Mouse (Mus musculus): ENCODE measurements around the gene BC067074. TPM values are rescaled to one million over a fixed set of nuclear protein-coding genes. Genes with fewer than 3 reads are reported as not detected.
A peak's percentile ranks its signal among the peaks of the same experiment; 100 is the strongest.
"Not testable (repeated sequence)": the region's sequence is repeated elsewhere in the genome, so short reads cannot be mapped to it uniquely, and the experiment has no call there.

Gene BC067074
- 1 to 10 TPM; 1.3 to 1.4 TPM for total RNA-seq (2021)

GRCm38 (mm10) chr13:113292975-113293706, at the start of gene BC067074:
TSS of gene BC067074 (plus strand) at chr13:113293159.
- DNase-seq (ENCODE audit: extremely low spot score in 1 of 2, low spot score in 2 of 2), result peak in 1 of 2 experiments; percentile 43
- intact Hi-C loops (cut with DNase I), result no loop called here

- intact Hi-C loops (cut with DNase I), result no loop called here
- no peak for DNase-seq (ENCODE audit: extremely low spot score in 1 of 2, low spot score in 2 of 2)
These were observed 47.9 kb upstream of the BC067074 start for GRCm38 (mm10) chr13:113245025-113245424.

DNA sequence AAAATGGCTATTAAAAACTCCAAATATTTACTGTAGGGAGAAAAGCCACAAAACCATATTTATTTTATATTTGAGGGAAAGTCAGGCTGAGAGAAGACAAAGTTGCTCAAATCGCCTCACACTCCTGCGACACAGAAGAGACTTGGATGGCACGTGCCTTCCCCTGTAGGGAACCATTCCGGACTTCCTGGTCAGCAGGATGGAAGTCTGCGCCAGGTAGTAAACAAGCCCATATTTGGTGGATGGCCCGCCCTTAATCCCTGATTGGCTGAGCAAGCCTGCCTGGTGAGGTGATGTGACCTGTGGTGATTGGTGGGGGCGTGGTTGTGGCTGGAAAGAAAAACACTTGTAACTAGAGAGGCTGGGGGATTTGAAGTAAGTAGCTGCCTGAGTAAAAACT, 40.4 kb upstream of the BC067074 start:
- intact Hi-C loops (cut with DNase I), result not testable (repeated sequence)

DNA sequence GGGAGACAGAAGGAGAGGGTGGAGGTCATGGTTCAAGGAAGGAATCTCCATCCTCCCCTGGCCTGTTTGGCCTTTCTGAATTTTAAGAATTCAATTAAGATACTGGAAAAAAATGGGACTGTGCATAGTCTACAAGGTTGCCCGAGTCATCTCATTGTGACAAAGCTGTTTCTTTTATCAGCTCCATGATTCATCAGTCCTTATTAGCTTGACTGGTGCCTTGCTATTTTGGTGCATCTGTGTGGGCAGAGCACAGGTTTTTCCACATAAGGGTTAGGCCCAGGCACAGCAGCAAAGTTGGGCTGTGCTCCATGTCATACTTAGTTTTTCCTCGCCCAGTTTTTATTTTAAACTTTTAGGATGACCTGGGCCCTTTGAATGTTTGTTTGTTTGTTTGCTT, 36.2 kb upstream of the BC067074 start:
- intact Hi-C loops (cut with DNase I), result no loop called here

More for the DNA sequence above, 40.4 kb upstream of the BC067074 start:
- not testable (repeated sequence) for DNase-seq (ENCODE audit: extremely low spot score in 1 of 2, low spot score in 2 of 2)

GRCm38 (mm10) chr13:113257190-113257589, 35.8 kb upstream of the BC067074 start:
- intact Hi-C loops (cut with DNase I), result no loop called here
- no peak for DNase-seq (ENCODE audit: extremely low spot score in 1 of 2, low spot score in 2 of 2)

More for the DNA sequence above, 36.2 kb upstream of the BC067074 start:
- no peak for DNase-seq (ENCODE audit: extremely low spot score in 1 of 2, low spot score in 2 of 2)

DNA sequence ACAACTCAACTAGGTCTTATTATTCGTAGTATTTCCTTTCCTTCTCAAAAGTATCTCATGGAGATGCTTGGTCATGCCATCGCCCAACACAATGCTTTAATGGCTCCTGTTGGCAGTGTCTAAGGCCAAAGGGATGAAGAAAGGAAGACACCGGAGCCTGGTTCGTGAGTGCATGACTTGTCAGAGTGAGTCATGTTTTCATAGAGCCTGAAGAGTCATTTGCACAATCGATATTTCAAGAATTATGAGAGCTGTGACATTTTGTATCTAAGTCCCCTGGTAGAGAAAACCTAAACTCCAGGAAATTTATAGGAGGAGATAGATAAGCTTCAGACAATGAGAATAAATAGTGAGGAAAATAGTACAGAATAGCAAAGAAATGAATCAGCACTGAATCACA, 33.7 kb upstream of the BC067074 start:
- intact Hi-C loops (cut with DNase I), result no loop called here
- DNase-seq (ENCODE audit: extremely low spot score in 1 of 2, low spot score in 2 of 2), result no peak

- DNase-seq (ENCODE audit: extremely low spot score in 1 of 2, low spot score in 2 of 2), result peak; percentile 56 to 58
- intact Hi-C loops (cut with DNase I), result no loop called here
These were observed 30.1 kb upstream of the BC067074 start for GRCm38 (mm10) chr13:113262822-113263221.

GRCm38 (mm10) chr13:113265257-113265656, 27.7 kb upstream of the BC067074 start:
- DNase-seq (ENCODE audit: extremely low spot score in 1 of 2, low spot score in 2 of 2), result peak in 1 of 2 experiments; percentile 65
- intact Hi-C loops (cut with DNase I), result loop anchor here (5.0 kb wide), 3 partner anchors 218 to 602 kb away; partner anchors contain the start of genes Gpx8 and Snx18

- peak; percentile 70 to 71 for DNase-seq (ENCODE audit: extremely low spot score in 1 of 2, low spot score in 2 of 2)
- intact Hi-C loops (cut with DNase I), result loop anchor here (5.0 kb wide), 3 partner anchors 219 to 601 kb away; partner anchors contain the start of genes Gpx8 and Snx18
These were observed 26.4 kb upstream of the BC067074 start for GRCm38 (mm10) chr13:113266495-113266951.

DNA sequence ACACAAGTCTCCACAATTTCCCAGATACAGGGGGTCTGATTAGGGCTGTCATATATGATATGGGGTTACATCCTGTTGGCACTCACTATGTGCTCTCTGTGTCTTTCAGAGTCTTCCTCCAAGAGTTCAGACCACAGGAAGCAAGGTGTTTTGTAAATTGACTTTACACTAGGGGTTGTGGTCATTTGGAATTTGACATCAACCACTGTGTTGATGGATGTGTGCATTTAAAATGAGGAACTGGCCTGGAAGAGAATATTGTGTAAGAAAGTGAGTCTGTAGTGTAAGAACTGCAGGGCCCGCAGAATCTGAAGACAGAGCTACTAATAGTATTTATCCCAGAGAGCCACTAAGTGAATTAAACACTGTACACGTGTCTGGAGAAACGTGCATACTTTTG, 25.8 kb upstream of the BC067074 start:
- intact Hi-C loops (cut with DNase I), result loop anchor here (5.0 kb wide), 3 partner anchors 220 to 600 kb away; partner anchors contain the start of genes Gpx8 and Snx18

DNA sequence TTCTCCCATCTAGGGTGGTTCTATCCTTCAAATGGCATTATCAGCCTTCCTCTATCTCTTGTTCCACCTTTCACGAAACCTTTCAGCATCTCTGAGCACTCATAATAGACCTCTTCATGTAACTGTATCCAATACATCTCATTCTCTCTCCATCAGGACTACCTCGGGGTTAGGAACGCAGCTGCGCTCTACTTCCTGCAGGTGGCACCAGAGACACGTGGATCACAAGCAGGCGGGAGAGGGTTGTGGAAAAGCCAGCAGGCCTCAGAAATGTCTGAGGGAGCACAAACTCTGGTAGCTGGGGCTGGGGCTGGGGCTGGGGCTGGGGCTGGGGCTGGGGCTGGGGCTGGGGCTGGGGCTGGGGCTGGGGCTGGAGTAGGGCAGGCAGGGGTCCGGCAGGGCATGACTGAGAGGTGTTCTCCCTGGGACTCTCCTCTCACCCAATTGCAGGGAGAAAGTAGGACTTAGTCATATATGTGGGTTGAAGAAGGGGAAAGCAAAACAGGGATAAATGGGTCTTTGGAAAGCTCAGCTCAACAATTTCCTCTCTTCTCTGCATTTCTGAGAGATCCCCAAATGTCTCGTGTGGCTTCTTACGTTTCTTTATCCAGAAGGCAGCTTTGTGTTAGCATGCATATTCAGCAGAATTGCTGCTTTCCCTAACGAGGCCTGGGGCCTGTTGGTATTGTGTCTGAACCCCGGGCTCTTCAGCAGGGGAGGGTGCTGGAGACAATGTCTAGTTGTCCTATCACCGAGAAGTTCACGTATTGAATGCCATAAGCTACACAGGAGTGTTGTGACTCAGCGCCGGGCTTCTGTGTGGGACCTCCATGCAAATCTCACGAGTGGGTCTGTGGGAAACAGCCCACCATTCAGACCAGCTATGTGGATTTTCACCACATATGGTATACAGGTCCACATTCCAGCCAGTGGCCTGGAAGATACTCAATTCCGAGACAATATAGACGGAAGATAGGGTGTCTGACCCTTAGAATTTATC, 22.9 kb upstream of the BC067074 start:
- peak; percentile 82 to 85 for DNase-seq (ENCODE audit: extremely low spot score in 1 of 2, low spot score in 2 of 2)
- intact Hi-C loops (cut with DNase I), result loop anchor here (5.0 kb wide), 3 partner anchors 223 to 597 kb away; partner anchors contain the start of genes Gpx8 and Snx18

More for the DNA sequence above, 25.8 kb upstream of the BC067074 start:
- DNase-seq (ENCODE audit: extremely low spot score in 1 of 2, low spot score in 2 of 2), result no peak

- intact Hi-C loops (cut with DNase I), result no loop called here
- no peak for DNase-seq (ENCODE audit: extremely low spot score in 1 of 2, low spot score in 2 of 2)
These were observed 21.8 kb upstream of the BC067074 start for GRCm38 (mm10) chr13:113271189-113271588.

GRCm38 (mm10) chr13:113287141-113287540, 5.8 kb upstream of the BC067074 start:
- intact Hi-C loops (cut with DNase I), result no loop called here
- no peak for DNase-seq (ENCODE audit: extremely low spot score in 1 of 2, low spot score in 2 of 2)

DNA sequence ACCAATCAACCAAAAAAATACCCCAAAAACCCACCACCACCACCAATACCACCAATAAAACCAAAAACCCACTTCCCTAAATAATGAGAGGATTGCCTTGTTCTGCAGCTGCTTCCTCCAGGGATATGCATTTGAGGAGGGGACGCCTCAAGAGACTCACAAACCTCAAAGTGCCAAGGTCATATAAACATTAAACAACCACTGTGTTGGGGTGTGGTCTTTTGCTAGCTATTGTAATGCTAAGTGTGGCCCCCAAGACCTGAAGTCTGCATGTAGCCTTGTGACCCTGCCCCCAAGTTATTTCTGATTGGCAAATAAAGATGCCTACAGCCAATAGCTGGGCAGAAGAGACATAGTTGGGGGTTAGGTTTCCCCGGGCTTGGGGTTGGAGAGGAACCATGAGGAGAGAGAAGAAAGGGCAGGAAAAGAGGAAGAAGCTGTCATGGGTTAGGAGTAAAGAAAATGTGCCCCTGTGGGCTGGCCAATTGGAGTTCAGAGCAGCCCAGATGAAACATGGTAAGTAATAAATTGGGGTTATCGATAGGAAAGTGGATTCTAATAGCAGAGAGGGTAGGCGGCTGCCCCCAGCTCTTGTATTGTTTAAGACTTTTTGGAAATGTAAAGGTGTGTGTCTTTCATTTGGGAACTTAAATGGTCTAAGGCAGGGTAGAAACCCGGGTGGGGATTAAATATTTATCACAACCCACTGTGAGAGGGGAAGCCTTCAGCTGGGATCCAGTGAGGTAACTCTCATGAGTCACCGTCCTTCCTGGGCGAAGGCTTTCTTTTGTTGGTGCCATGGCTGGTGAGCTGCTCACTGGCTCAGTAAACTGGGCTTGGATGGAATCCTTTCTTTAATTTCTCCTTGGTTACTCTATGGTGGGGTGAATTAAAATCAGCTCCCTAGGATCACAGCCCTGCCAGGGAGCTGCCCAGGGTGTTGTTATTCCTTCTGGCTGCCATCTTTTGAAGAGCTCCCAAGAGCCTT, 4.5 kb upstream of the BC067074 start:
- DNase-seq (ENCODE audit: extremely low spot score in 1 of 2, low spot score in 2 of 2), result no peak
- intact Hi-C loops (cut with DNase I), result no loop called here

GRCm38 (mm10) chr13:113289760-113290159, 3.2 kb upstream of the BC067074 start:
- intact Hi-C loops (cut with DNase I), result no loop called here
- DNase-seq (ENCODE audit: extremely low spot score in 1 of 2, low spot score in 2 of 2), result no peak

DNA sequence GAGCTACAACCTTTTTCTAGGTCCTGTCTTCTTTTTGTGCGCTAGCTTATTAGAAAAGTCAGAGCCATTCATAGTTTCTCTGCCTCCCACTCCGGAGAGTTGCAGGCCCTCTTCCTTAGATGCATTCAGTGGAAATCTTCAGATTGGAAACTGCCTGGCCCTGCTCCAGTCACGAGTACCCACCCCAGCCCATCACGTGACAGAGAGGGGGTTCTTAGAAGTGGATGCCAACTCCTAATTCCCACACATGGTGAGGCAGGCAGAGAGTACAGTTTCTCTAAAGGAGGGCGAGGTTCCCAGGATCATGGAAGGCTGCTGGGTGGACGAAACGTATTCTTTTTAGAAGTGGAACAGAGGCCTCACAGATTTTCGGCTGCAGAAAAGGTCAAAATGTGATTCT, 958 bp upstream of the BC067074 start:
- DNase-seq (ENCODE audit: extremely low spot score in 1 of 2, low spot score in 2 of 2), result no peak
- intact Hi-C loops (cut with DNase I), result no loop called here

- intact Hi-C loops (cut with DNase I), result no loop called here
These were observed 911 bp downstream of the BC067074 start for GRCm38 (mm10) chr13:113293707-113294432.

More at GRCm38 (mm10) chr13:113293707-113294432, 911 bp downstream of the BC067074 start:
- DNase-seq (ENCODE audit: extremely low spot score in 1 of 2, low spot score in 2 of 2), result no peak
